Mouse (Mus musculus): Measurements from ENCODE around the gene Snap23. TPM values are rescaled to one million over a fixed set of nuclear protein-coding genes. Genes with fewer than 3 reads are reported as not detected.

The Snap23 gene
- polyA plus RNA-seq, 1 experiment from 2014 or later: 40.0 TPM

DNA sequence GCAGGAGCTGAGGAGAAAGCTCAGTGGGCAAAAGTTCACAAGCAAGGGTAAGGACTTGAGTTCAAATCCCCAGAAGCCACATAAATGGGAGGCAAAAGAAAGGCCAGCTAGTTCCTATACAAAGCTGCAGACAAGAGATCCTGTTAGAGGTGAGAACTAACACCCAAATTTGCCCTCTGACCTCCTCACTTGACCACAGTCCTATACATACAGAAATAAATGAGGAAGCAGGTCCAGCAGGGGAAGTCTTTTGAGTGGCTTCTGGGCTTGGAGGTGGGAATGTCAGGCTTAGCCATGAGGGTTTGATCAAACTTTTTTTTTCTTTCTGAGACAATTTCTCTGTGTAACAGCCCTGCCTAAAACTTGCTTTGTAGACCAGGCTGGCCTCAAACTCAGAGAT, 55.4 kb downstream of the Snap23 start:
- DNase-seq (ENCODE audit: low spot score) (no peak), ATAC-seq (no peak)
- Histone ChIP-seq H3K27me3 (replicated peaks; ENCODE audit: insufficient read depth, low read length) (no peaks in the 10 kb centered on the region), H3K9ac (replicated peaks; ENCODE audit: low read depth) (no peak overlapping the region), H3K27ac (ENCODE audit: low read length) (no peak overlapping the region), H3K4me2 (replicated peaks; ENCODE audit: low read depth, low read length) (no peak overlapping the region), H3K9me3 (ENCODE audit: low read length) (no peaks in the 10 kb centered on the region), H3K36me3 (ENCODE audit: insufficient read depth, low read length) (peaks cover 10% of the 10 kb centered on the region; the same call in 1 of the 2 replicates), H3K4me1 (ENCODE audit: insufficient read depth, low read depth, low read length) (no peaks in the 10 kb centered on the region), H3K4me3 (ENCODE audit: low read depth, low read length) (no peak overlapping the region)
- no peak for TF ChIP-seq EP300 (IDR thresholded peaks at IDR 0.05)

DNA sequence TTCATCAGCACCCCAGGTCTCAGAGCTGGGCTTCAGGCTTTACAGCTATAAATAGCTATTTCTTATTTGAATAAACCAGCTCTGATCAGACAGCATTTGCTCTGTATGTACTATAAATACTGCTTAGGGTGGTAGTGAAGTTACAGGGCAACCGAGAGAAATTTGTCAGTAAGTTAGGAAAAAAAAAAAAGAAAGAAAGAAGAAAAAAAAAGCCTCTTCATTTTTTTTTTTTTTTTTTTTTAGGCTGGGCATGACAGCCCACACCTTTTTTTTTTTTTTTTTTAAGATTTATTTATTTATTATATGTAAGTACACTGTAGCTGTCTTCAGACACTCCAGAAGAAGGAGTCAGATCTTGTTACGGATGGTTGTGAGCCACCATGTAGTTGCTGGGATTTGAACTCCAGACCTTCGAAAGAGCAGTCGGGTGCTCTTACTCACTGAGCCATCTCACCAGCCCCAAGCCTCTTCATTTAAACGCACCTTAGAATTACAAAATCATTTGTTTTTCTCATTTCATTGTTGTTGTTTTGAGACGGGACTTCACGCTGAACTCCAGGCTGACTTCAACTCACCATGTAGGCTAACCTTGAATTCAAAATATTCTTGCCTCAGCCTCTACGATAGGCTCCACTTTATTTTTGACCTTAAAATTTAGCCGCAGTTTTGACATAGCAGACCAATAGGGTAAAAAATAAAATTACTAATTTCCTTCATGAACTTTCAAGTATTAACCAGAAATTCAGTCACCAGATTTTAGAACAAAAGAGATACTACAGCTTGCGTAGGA, 60.8 kb downstream of the Snap23 start:
- TF ChIP-seq CTCF (IDR thresholded peaks at IDR 0.05) (no peak), EP300 (IDR thresholded peaks at IDR 0.05) (no peak)
- no peak for ATAC-seq
- no peak overlapping the region for H3K9ac ChIP-seq (replicated peaks; ENCODE audit: low read depth)
- 25% methylated on average over 10 of the region's 10 CpGs for WGBS
- H3K4me1 ChIP-seq (ENCODE audit: insufficient read depth, low read depth, low read length): peaks cover 5% of the 10 kb centered on the region; the same call in 1 of the 2 replicates
- no peaks in the 10 kb centered on the region for H3K36me3 ChIP-seq (ENCODE audit: insufficient read depth, low read length)
- peak; percentile 30 for DNase-seq (ENCODE audit: low spot score)
- H3K4me2 ChIP-seq (replicated peaks; ENCODE audit: low read depth, low read length): peak overlapping the region; percentile 55
- no peak overlapping the region for H3K27ac ChIP-seq (ENCODE audit: low read length)
- no peaks in the 10 kb centered on the region for H3K27me3 ChIP-seq (replicated peaks; ENCODE audit: insufficient read depth, low read length)
- H3K4me3 ChIP-seq (ENCODE audit: low read depth, low read length): peak overlapping the region; percentile 45
- H3K9me3 ChIP-seq (ENCODE audit: low read length): no peaks in the 10 kb centered on the region

DNA sequence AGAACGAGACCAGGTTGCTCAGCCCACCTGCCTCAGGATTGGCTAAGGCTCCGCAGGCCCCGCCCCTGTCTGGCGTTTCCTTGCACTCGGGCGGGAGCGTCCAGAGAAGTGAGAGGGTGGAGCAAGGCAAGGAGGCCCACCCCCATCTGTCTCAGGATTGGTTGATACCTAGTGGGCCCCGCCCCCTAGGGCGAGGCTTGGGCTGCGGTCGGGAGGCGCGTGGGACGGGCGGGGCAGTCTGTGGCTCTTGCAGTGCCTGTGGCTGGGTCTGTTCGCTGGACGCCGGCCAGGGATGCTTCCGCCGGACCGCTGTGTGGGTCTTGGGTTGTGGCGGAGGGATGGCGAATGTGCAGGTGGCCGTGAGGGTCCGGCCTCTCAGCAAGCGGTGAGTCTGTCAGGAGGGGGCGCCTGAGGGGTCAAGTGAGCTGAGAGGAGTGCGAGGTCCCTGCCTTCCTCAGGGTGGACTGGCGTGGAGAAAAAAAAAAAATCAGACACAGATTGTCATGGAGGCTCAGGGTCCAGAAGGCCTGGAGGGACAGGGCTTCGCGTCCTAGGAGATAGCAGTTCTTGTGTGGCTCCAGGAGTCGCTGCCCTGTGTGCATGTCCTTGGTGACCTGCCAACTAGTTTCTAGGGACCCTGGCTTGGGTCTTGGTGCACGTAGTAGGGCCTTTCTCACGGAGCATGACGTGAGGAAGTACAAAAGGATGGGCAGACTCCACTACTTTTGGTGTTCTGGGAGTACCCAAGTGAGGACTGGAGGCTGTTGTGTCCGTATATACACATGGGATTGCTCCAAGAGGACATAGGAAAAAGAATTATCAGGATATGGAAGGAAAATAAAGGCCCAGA, 61.6 kb downstream of the Snap23 start, which contains the start of gene Stard9:
Gene Stard9 (plus strand): TSS at position 236 of the 850 bp plus-strand sequence.
- peak; percentile 51 for TF ChIP-seq CTCF (IDR thresholded peaks at IDR 0.05)
- TF ChIP-seq EP300 (IDR thresholded peaks at IDR 0.05): no peak
- H3K27ac ChIP-seq (ENCODE audit: low read length): peak within 1 kb of the TSS; percentile 68
- DNase-seq (ENCODE audit: low spot score) (peak; percentile 100), ATAC-seq (peak; percentile 99)
- H3K9me3 ChIP-seq (ENCODE audit: low read length): no peaks in the 10 kb centered on the region
- H3K27me3 ChIP-seq (replicated peaks; ENCODE audit: insufficient read depth, low read length): no peaks in the 10 kb centered on the region
- peak within 1 kb of the TSS; percentile 55 for H3K4me2 ChIP-seq (replicated peaks; ENCODE audit: low read depth, low read length)
- H3K36me3 ChIP-seq (ENCODE audit: insufficient read depth, low read length): no peaks in the 10 kb centered on the region
- 1% methylated on average over 36 of the region's 36 CpGs for WGBS
- H3K4me1 ChIP-seq (ENCODE audit: insufficient read depth, low read depth, low read length): peaks cover 5% of the 10 kb centered on the region; the same call in 1 of the 2 replicates
- H3K4me3 ChIP-seq (ENCODE audit: low read depth, low read length): peak within 1 kb of the TSS; percentile 45
- peak within 1 kb of the TSS; percentile 13 for H3K9ac ChIP-seq (replicated peaks; ENCODE audit: low read depth)

DNA sequence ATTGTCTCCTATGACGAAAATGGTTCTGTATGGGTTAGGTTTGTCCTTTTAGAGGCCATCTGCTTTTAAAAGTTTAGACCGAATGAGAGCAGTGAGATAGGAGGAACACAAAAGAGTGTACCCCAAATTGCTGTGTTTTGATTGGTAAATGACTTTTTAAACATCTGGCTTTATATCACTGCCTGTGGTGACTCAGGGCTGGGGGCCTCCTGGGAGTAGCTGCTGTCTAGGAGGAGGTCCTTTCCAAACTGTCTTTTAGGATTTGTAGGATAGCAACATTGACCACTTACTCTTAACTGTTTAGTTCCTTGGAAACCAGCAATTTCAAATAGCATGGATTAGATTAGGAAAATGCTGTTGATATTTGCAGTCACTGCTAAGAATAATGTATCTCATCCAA, 62.8 kb downstream of the Snap23 start:
- WGBS: 65% methylated on average over 2 of the region's 2 CpGs
- DNase-seq (ENCODE audit: low spot score): peak; percentile 4
- Histone ChIP-seq H3K27me3 (replicated peaks; ENCODE audit: insufficient read depth, low read length) (no peaks in the 10 kb centered on the region), H3K9ac (replicated peaks; ENCODE audit: low read depth) (no peak overlapping the region), H3K36me3 (ENCODE audit: insufficient read depth, low read length) (peaks cover 7% of the 10 kb centered on the region; the same call in 1 of the 2 replicates), H3K4me3 (ENCODE audit: low read depth, low read length) (peak overlapping the region; percentile 45), H3K4me2 (replicated peaks; ENCODE audit: low read depth, low read length) (peak overlapping the region; percentile 55), H3K27ac (ENCODE audit: low read length) (peak overlapping the region; percentile 68; the same call in 1 of the 2 replicates), H3K4me1 (ENCODE audit: insufficient read depth, low read depth, low read length) (peaks cover 5% of the 10 kb centered on the region; the same call in 1 of the 2 replicates), H3K9me3 (ENCODE audit: low read length) (no peaks in the 10 kb centered on the region)
- ATAC-seq: no peak
- TF ChIP-seq EP300 (IDR thresholded peaks at IDR 0.05) (no peak), CTCF (IDR thresholded peaks at IDR 0.05) (no peak)

DNA sequence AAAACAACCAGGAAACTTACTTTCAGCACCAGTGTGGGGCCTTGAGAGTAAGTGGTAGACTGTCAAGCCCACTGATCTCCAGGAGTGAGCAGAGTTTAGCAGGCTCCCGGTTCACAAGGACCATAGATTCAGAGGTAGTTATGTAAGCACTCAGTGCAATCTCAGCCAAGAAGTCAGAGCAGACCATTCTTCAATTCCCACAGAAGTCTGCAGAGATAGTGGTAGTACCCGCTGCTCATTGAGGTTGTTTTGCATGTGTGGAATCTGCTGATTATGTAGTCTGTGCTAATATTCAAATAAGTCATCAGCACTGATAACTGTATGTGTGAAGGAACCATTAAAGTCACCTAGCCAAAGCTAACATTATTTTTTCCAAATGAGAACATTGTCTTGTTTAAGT, 63.2 kb downstream of the Snap23 start:
- Histone ChIP-seq H3K9me3 (ENCODE audit: low read length) (no peaks in the 10 kb centered on the region), H3K36me3 (ENCODE audit: insufficient read depth, low read length) (peaks cover 7% of the 10 kb centered on the region; the same call in 1 of the 2 replicates), H3K4me2 (replicated peaks; ENCODE audit: low read depth, low read length) (peak overlapping the region; percentile 55), H3K9ac (replicated peaks; ENCODE audit: low read depth) (no peak overlapping the region), H3K4me1 (ENCODE audit: insufficient read depth, low read depth, low read length) (peaks cover 5% of the 10 kb centered on the region; the same call in 1 of the 2 replicates), H3K27ac (ENCODE audit: low read length) (peak overlapping the region; percentile 34; the same call in 1 of the 2 replicates), H3K4me3 (ENCODE audit: low read depth, low read length) (peak overlapping the region; percentile 45), H3K27me3 (replicated peaks; ENCODE audit: insufficient read depth, low read length) (no peaks in the 10 kb centered on the region)
- 37% methylated on average over 2 of the region's 2 CpGs for WGBS
- TF ChIP-seq CTCF (IDR thresholded peaks at IDR 0.05) (no peak), EP300 (IDR thresholded peaks at IDR 0.05) (no peak)
- peak; percentile 5 for DNase-seq (ENCODE audit: low spot score)
- ATAC-seq: no peak

DNA sequence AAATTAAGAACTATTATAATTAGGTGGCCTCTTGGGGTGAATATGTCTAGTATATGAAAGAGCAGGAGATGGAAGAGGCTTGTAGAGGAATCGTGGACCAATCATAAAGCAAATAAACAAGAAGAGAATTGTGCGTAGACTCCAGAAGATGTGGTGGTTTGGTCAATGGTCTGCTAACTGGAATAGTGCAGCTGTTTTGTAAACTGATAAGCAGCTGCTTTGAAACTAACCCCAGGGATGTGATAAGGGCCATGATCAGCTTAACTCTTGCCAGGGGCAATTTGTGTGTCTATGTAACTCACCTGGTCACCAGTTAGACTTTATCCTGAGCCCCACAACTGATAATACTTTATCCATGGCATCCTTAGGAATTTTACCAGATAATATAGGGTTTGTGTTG, 64.0 kb downstream of the Snap23 start:
- Histone ChIP-seq H3K4me1 (ENCODE audit: insufficient read depth, low read depth, low read length) (peaks cover 5% of the 10 kb centered on the region; the same call in 1 of the 2 replicates), H3K36me3 (ENCODE audit: insufficient read depth, low read length) (peaks cover 7% of the 10 kb centered on the region; the same call in 1 of the 2 replicates), H3K9me3 (ENCODE audit: low read length) (no peaks in the 10 kb centered on the region), H3K27me3 (replicated peaks; ENCODE audit: insufficient read depth, low read length) (no peaks in the 10 kb centered on the region), H3K4me3 (ENCODE audit: low read depth, low read length) (no peak overlapping the region), H3K27ac (ENCODE audit: low read length) (peak overlapping the region; percentile 59), H3K9ac (replicated peaks; ENCODE audit: low read depth) (no peak overlapping the region), H3K4me2 (replicated peaks; ENCODE audit: low read depth, low read length) (no peak overlapping the region)
- TF ChIP-seq EP300 (IDR thresholded peaks at IDR 0.05): no peak
- 51% methylated on average over 2 of the region's 2 CpGs for WGBS
- ATAC-seq (no peak), DNase-seq (ENCODE audit: low spot score) (no peak)
